Mouse (Mus musculus) spleen, adult 18-20 months (tissue): ENCODE measurements around the gene Pdzrn3.

Source experiments
- DNase-seq, 2 experiments: peaks; one replicate each; pipeline ENCODE4 v3.0.0; 2022; ENCODE audit warnings: mixed read lengths in 2 of 2

Pdzrn3 gene

DNA sequence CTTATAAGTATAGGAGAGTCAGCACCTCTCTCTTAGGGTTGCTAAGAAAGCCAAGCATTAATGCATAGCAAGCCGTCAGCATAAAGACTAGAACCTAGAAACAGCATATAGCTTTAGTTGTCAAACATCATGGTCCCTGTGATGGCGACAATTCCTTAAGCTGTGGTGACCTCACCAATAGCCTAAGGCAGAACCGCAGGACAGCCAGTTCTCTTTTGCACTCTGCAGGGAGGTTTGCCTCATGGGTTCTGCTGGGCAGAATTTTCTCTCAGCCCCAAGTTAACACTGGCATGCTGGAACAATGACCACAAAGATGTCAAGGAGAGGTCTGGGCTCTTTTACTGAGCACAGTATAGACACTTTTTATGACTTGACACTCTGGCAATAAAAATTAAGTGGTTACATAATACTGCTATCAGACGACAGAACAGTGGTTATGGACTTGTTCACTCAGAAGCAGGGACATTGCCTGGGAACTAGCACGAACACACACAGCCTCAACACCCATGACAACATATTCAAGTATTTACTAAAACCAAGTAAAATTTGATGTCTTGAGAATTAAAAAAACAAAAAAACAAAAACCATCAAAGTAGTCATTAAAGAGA is 90.0 kb downstream of the Pdzrn3 start:
- no peak for DNase-seq

DNA sequence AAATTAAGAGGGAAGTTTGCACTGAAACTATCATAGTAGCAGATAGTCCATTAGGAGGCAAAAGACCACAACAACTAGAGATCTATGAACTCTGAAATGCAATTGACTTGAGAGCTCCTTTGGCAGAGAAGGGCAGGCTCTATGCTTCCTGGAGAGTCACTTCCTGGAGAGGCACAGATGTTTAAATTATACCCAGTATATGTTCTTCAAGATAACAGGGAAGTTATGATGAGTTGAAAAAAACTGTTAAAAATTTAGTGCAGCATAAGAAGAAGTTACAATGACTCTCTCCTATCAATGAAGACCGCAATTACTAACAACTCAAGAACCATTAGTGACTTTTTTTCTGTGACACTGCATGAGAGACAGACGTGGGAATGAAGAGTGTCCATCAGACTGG is 90.6 kb downstream of the Pdzrn3 start:
- no peak for DNase-seq

DNA sequence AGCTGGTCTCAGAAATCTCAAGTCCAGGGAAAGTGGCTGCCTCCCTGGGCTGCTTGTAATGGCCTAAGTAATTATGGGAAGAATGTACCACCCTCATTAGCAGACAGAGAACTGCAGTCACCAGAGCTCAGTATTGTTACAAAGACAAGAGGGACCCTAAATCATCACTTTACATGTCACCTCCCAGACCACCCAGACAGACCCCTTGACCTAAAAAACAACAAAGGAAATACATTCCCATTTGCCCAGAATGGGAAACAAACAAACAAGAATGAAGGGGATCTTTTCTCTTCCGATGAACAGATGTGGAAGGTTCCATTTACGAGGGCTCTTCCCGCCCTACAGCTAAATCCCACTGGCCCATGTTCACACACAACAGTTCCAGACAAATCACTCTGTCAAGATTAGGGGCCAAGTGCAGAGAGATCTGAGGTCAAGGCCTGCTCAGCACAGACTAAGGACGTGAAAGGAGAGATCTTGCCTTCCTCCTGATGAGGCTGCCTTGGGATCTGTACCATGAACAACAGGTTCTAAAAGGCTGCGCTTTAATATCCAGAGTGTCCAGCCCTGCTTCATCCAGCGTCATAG is 93.2 kb downstream of the Pdzrn3 start:
- no peak for DNase-seq

DNA sequence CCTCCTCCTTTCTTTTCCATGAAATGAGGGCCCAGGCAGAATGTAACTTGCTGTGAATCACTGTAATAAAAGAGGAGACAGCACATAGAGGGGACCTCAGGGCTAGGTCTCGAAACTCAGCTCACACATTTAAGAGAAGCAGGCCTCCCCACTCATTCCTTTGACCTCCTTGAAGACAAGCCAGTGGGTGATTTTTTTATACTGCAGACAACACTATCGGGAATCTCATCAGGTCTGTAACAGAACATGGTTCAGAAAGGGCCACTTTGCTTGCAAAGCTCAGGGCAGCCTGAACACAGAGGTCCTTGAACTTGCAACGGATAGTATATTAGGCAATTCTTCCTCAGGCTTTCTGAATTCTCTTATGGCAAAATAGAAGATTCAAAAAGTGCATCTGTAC is 93.8 kb downstream of the Pdzrn3 start:
- DNase-seq, result no peak

DNA sequence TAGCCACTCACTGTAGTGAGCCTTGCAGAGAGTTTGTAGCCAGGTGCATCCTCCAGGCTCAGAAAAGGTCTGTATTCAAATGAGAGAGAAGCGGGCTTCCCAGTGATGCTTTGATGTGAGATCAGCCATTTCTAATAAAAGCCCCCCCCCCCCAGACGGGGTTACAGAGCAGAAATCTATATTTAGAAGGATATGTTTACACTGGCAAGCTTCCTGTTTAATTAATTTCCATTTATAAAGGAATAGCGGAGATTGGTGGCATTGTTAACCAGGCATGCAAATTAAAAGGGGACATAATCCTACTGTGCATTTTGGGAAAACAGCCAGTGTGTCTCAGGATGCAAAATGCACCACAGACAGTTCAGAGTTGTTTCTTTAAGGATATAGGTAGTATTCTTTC is 96.1 kb downstream of the Pdzrn3 start:
- no peak for DNase-seq

DNA sequence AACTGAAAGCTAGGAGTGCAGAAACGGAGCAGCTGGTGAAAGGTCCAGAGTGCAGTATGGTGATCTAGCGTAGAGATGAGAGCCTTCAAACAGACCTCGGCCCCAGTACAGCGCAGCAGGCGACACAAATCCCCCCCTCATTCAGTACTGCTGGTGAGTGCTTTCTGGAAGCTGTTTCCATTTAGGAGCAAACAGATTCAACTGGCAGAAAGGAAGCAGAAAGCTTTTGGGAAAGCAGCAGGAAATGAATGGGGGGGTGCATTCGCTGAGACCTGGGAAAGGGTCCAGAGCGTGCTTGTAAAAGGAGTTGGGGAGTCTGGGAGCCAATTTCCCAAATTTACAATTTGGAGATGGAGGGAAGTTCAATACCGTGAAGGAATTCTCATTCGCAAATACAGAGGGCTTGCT is 96.9 kb downstream of the Pdzrn3 start:
- DNase-seq, result no peak

DNA sequence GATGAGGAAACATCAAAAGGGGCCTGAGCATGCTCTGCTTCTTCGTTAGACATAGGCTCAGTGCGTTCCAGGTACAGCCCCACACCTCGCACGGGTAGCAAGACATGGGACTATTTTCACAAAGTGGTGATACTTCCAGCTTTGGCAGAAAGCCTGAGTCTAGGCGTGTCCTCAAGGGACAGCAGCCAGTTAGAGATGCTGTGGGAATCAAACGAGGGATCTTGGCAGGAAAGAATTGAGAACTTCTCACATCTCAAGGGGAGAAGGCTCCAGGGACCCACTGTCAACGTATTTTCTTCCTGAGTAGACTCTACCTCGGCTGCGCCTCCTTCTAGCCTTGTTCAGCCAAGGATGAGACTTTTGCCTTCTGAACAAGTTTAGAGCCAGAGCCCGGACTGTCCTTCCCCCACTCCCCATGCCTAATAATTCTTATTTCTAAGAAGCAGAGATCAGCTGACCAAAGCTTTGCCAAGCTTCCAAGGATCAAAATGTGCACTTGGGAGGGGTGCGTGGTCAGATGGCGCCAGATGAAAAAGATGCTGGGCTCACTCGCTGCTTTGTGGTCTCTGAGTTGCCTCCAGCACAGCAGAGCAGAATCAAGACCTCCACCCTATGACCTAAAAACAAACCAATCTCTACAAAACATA is 99.3 kb downstream of the Pdzrn3 start:
- DNase-seq, result no peak

DNA sequence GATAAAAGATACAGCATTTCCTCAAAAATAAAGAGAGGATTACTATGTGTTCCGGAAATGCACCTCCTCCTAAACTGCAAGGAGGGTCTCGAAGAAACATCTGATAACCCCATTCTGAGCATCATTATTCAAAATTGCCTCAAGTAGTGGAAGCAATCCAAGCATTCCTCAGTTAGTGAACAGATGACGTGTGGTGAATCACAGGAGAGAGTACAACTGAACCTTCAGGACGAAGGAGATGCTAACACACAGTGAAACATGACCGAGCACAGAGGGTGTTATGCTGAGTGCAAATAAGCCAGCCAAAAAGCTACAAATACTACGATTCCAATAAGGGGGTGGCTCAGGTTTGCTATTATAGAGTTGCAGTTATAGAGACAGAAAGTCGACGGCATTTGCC is 101.4 kb downstream of the Pdzrn3 start:
- DNase-seq, result no peak

DNA sequence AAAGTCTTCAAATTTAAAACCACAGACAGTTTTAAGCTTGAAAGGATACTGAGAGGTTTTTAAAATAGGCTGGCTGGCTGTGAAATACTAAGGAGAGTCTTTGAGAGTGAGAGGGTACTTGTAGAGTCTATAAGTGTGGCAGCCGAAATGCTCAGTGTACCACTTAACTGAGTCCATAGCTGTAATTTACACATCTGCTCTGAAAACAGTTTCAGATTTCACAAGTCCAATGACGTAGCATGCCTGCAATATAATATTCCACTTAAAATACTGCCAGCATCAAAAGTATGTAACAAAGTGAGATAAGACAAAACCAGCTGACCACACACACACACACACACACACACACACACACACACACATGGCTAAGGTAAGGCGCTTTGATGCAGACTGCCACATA is 101.9 kb downstream of the Pdzrn3 start:
- DNase-seq, result no peak

DNA sequence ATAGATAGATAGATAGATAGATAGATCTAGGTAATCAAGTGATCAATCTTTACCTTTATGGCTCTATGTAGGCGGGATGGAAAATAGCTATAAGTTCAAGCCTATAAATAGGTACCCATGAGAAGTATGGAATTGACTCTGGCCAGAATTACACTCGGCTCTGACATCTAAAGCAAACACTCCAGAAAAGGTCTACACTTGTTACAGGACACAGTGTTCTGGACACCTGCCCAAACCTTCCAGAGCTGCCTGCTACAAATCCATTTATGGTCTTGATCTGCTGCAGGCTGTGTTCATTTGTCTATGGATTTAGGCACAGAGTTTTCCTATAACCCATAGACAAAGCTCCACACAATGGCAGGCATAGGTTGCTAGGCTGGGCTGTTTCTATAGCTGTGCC is 102.9 kb downstream of the Pdzrn3 start:
- DNase-seq, result no peak

DNA sequence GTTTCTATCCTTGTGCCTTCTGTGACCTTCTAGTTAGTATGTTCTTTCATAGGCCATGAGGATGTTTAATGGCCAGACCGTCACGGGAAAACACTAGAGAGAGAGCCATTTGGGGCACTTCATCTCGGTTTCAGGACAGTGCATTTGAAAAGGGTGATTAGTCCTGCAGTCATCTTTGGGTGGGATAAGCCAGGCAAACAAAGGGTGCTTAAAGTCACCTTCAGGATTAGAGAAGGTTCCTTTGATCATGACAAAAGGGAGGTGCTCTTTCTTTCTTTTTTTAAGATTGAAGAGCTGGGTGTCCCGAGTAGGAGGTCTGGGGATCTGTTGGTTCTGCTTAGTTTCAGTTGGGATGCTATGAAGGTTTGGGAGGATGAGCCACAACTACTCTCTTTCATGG is 105.4 kb downstream of the Pdzrn3 start:
- no peak for DNase-seq

DNA sequence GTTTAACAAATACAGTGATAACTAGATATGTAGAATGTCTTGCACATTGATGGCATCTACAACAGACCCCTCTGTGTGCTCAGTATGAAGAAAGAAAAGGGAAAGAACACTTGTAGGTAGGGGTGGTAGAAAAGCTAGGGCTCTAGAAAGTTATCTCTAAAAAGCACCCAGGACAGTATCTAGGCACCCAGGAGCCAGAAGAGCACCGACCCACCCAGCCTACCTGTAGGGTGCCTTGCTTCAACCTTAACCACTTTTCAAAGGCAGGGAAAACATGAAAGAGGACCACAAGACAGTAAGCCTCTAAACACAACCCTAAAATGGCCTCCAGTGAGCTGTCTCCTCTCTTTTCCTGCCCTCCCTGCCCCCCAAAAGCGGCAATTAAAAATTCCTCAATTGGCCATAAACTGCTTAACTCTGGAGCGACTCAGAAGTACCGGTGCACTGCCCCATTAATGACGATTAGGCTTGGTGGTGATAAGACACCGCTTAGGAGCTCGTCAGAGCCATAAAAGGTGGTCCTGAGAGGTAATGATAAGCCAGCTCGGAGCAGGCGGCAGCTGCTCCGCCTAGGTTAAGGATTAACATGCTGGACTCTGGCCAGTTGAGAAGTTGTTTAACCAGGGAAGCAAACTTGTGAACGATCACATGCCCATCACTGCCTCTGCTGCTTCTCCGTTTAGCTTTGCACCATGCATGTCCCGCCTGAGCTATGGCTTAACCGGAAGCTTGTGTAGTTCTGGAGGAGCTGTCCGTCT is 106.1 kb downstream of the Pdzrn3 start:
- no peak for DNase-seq

DNA sequence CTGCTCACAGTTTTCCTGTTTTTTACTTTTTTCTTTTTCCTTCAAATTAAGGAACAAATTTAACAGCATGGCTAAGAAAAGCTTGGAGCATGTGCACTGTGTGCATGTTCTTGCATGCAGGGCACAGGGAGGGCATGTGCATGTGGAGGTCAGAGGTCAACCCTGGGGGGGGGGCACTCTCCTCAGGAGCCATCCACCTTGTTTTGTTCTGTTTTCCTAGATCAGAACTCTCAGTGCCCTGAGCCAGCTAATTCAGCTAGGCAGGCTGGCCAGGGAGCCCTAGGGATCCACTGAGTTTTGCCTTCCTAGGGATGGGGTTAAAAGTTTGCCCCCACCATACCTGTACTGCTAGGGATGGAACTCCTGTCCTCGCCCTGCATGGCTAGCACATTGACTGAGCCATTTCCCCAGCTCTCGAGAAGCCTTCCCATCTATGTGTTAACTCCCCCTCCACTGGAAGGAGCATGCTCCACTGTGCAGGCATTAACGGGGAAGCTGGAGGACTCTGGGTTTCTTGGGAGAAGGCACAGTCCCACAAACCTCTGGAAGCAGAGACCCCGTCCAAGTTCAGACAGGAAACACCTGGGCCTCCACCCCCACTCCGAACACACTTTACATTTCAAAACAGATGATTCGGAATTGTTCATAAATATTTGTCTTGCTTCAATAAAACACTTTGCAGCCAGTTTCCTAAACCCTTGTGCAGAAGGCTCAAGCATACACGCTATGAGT is 107.4 kb downstream of the Pdzrn3 start:
- no peak for DNase-seq

DNA sequence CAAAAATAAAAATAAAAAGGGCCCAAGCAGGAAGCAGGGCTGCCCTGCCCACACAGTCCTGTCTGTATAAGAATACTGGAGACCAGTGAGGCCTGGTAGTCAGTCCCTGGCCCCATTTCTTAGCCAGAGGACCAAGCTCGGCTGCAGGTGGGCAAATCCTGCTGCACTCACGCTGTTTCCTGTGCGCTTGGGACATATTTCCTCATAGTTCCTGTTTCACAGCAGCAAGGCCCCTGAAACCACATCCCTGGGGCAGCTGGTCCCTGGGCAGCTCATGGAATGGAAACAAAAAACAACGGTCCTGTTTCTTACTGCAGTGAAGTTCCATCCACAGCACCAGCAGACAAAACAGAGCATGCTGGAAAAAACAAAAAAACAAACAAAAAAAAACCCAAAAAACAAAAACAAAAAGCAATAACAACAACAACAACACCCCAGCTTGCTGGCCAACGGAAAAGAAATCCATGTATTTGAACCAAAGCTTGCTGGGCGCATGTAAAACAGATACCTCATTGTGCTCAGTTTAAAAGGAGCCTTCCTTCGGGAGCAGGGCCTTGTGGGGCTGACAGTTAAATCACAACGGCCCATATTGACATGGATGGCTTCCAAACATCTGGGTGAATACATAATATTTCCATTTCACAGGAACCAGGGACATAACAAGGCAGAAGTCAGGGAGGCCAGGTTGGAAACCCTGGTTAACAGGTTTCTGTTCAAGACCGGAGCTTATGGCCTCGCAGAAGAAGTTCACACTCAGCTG is 108.2 kb downstream of the Pdzrn3 start:
- no peak for DNase-seq

DNA sequence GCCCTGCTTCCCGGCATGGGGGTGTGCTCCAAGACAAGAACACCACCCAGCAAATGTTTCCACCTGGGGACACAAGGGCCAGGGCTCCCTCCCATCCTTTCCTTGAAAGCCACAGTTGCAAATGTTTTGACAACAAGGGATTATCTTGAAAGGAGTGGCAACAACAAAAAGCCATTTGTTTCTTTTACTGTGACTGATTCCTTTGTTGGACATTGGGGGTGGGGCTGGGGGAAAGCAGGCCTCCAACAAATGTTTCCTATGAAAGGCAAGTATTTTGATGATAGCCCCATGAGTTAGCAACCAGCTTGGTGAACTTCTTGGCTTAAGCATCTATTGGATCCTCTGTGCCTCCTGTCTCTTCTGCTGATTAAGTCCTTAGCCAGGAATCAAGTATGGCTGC is 109.4 kb downstream of the Pdzrn3 start:
- DNase-seq, result no peak

DNA sequence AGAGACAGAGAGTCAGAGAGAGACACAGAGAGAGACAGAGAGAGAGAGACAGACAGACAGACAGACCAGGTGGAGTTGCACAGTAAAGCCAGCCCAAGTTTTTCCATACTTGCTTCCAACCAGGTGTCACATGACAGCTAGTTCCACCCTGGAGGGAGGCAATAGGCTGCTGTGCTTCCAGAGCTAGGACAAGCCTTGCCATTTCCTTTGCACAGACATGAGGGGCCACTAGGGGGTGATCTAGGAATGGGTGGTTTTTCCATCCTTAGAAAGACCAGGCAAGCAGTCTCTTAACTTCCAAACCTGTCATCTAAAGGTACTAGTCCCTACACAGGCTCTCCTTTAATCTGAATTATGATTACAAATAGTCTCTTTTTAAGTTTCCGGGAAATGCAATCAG is 110.9 kb downstream of the Pdzrn3 start:
- peak in 1 of 2 experiments; percentile 11 for DNase-seq

DNA sequence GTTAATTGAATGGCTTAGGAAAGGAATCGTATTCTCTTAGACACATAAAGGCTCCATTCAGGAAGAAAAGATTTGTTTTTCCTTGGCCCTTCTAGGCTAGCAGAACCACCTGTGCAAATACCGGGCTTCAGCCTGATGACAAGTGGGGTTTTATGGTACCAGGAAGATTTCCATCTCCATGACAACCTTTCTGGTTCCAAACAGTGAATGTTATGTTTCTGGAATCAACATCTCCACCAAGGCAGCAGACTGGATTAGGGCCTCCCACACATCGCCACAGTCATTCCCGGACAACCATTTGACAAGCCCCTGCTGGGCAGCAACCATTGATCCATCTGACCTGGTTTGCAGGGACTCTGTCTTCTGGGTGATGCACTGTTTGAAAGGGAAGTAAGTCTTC is 114.2 kb downstream of the Pdzrn3 start:
- no peak for DNase-seq

DNA sequence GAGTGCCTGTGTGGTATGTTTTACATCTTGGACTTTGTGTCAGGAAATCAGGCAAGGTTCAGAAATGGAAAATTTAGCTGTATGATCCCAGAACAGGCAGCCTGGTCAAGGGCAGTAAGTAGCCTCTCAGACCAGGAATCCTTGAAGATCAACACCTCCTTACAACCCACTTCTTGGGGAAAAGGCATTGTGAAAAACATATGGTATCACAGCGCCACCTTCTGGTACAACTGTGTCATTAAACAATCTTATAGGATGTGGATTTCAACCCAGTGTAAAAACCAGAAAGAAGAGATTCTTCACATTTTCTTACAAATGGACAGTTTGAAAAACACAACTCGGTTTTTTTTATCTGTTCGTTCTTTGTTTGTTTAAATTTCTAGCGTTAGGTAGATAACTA is 116.2 kb downstream of the Pdzrn3 start:
- DNase-seq, result no peak

DNA sequence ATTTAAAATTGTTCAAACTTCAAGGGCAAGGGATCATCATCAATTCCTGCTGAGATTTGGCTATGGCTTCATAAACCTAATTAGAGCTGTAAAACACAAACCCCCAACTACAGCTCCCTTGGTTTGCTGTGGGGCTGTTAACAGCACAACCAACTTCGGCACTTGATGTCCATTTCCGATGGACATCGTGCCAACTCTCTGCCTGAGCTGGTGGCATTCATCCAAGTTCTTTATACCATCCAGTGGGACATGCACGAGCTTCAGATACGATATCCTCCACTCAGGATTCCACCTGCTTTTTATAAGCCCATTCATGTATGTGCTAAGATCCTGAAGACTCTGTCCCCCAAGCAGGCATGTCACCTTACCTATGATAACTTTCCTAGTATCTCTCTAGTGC is 118.3 kb downstream of the Pdzrn3 start:
- no peak for DNase-seq

DNA sequence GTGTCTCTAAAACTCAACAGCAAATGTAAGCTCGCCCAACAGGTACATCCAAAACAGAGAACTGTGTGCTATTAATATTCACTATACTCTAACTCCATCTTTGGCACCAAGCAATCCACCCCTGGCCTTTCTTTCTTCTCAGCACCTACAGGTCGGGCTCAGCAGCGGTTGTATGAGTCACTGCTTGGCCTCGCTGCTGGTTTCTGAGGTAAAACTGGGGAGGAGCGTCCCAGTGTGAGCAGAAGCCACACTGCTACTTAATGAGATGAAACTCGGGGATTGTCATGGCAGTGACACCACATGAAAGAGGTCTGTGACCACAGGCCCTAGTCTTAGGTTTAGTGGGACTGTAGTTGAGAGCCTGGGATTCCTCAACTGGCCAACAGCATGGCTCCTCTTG is 120.3 kb downstream of the Pdzrn3 start:
- DNase-seq, result no peak

DNA sequence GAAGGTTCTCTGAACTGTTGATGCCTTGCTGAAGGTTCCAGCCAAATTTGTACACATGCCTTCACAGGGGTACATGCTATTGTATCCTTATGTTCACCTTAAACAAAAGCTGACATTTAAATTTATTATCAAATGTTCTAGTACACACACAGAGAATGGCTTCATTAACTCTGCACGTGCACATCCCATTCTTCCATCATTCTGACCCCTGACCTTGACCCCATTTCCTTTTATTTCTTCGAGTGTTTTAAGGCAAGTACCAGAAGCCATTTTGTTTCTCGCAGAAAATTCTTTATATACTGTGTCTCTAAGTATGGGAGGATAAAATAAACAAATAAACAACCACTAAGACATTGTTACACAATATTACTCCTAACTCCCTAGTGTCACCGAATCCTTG is 123.0 kb downstream of the Pdzrn3 start:
- no peak for DNase-seq

DNA sequence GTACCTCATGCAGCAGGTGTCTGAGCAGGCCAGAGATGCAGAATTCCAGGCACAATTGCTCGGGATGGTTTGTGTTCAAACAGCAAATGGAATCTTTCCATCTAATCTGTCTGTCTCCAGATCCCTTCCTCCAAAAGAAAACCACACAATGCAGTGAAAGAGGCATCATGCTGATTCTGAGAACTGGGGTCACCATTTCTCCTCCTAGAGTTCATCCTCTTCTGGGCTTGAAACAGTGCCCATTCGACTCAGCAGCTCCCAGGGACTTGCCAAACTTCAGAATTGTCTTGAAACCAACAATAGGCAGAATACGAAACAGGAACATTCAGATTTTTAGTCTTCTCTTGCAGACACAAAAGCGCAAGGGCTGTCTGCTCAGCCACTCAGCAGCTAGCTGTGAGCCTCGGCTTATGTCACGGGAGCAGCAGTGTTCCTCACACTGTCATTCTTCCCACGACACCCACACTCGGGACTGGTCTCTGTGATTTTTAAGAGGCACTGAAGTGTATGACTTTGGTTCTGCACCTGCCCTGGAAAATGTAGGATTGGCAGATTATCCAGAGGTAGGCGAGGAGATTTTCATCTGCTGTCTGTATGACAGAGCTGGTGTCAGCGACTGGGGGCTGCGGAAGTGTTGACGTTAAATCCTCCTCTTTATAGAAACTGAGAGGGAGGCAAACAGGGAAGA is 125.6 kb downstream of the Pdzrn3 start:
- no peak for DNase-seq
